Mouse (Mus musculus) liver, adult 2 months (tissue): ENCODE measurements at regions not wholly inside any gene's neighbourhood (a gene's known extent, or its start where the extent isn't known, plus 50 kb on each side); places are given as distances from the start of the nearest gene placed in this dataset.

Experiments
- CTCF ChIP-seq: fragments of 200-500 bp; IDR thresholded peaks from 2 replicates; pipeline ENCODE4 v1.5.1; 2011; ENCODE audit warnings: low read depth, low read length, control low read depth
- POLR2A ChIP-seq: fragments of 200-500 bp; IDR thresholded peaks from 2 replicates; pipeline ENCODE4 v1.6.1; 2011; ENCODE audit warnings: low read length, control low read depth; ENCODE audit not compliant: insufficient read depth; ENCODE audit errors: extremely low read depth

DNA sequence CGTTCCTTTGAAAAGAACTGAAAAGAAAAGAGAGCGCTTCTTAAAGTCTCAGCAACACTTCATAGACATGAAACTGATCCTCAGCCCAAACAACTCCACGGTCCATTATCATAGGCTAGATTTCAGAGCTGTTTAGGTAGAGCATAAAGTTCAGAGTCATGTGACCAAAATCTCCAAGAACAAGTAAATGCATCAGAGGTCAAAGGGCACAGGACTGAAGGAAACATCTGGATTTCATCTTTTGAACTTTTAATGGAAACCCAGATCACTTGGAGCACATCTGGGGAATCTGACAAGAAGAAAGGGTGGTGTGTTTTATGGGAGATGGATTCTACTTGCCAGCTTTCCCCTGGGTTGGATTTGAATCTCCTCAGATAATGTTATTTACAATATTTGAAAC is 497.6 kb upstream of the Etaa1 start:
- TF ChIP-seq POLR2A (no peak), CTCF (no peak)
